Mouse (Mus musculus) E14TG2a.4 (cell line): ENCODE data around the gene Zfp747.
"Not testable (repeated sequence)": the region's sequence is repeated elsewhere in the genome, so short reads cannot be mapped to it uniquely, and the experiment has no call there.

Experiments used
- H3K27me3 ChIP-seq: 2 replicates; pipeline ENCODE4 v1.6.1; 2014; ENCODE audit warnings: low read length, control low read depth; ENCODE audit not compliant: insufficient read depth
- H3K36me3 ChIP-seq: 2 replicates; pipeline ENCODE4 v1.6.1; 2014; ENCODE audit warnings: low read length, control low read depth; ENCODE audit not compliant: insufficient read depth
- H3K4me1 ChIP-seq: replicated peaks from 2 replicates; pipeline ENCODE4 v1.6.1; 2014; ENCODE audit warnings: low read depth, low read length, control low read depth
- H3K4me3 ChIP-seq: replicated peaks from 2 replicates; pipeline ENCODE4 v1.5.1; 2014; ENCODE audit warnings: mild to moderate bottlenecking, low read length
- H3K9me3 ChIP-seq: 2 replicates; pipeline ENCODE4 v1.6.1; 2014; ENCODE audit warnings: low read length, control low read depth
- CTCF ChIP-seq: conservative IDR thresholded peaks from 2 replicates; pipeline ENCODE4 v1.5.1; 2014; ENCODE audit warnings: low read length
- NANOG ChIP-seq: IDR thresholded peaks from 2 replicates; pipeline ENCODE4 v1.6.1; 2014; ENCODE audit warnings: borderline replicate concordance, low read length, mixed read lengths
- POU5F1 ChIP-seq: IDR thresholded peaks from 2 replicates; pipeline ENCODE4 v1.6.1; 2014; ENCODE audit warnings: low read length, borderline replicate concordance

Gene Zfp747

GRCm38 (mm10) chr7:127400355-127400754 is 24.5 kb upstream of the Zfp747 start:
- H3K9me3 ChIP-seq, result no peaks in the 10 kb centered on the region
- H3K36me3 ChIP-seq, result no peaks in the 10 kb centered on the region
- no peak overlapping the region for H3K4me3 ChIP-seq
- peaks cover 5% of the 10 kb centered on the region for H3K27me3 ChIP-seq
- H3K4me1 ChIP-seq, result peaks cover 21% of the 10 kb centered on the region
- TF ChIP-seq CTCF (no peak), POU5F1 (no peak), NANOG (no peak)

- Histone ChIP-seq H3K27me3 (peaks cover 8% of the 10 kb centered on the region), H3K36me3 (peaks cover 16% of the 10 kb centered on the region), H3K4me3 (peak overlapping the region; percentile 75), H3K9me3 (no peaks in the 10 kb centered on the region), H3K4me1 (peaks cover 44% of the 10 kb centered on the region)
- TF ChIP-seq CTCF (no peak), POU5F1 (no peak), NANOG (no peak)
These were observed 18.1 kb upstream of the Zfp747 start for GRCm38 (mm10) chr7:127393944-127394333.

- TF ChIP-seq POU5F1 (no peak), CTCF (no peak), NANOG (no peak)
- H3K4me3 ChIP-seq, result peak within 1 kb of the TSS; percentile 89
These were observed 17.5 kb upstream of the Zfp747 start, which contains the start of gene E430018J23Rik for GRCm38 (mm10) chr7:127393157-127393943. TSS of gene E430018J23Rik (minus strand) at chr7:127393629.

GRCm38 (mm10) chr7:127392251-127392824 is 16.5 kb upstream of the Zfp747 start:
- Histone ChIP-seq H3K36me3 (peaks cover 16% of the 10 kb centered on the region), H3K4me1 (peaks cover 36% of the 10 kb centered on the region), H3K27me3 (peaks cover 10% of the 10 kb centered on the region), H3K4me3 (peak overlapping the region; percentile 89), H3K9me3 (no peaks in the 10 kb centered on the region)
- TF ChIP-seq POU5F1 (no peak), CTCF (no peak), NANOG (no peak)

More at GRCm38 (mm10) chr7:127393157-127393943, 17.5 kb upstream of the Zfp747 start, which contains the start of gene E430018J23Rik:
- Histone ChIP-seq H3K27me3 (peaks cover 10% of the 10 kb centered on the region), H3K9me3 (no peaks in the 10 kb centered on the region), H3K36me3 (peaks cover 16% of the 10 kb centered on the region), H3K4me1 (peaks cover 44% of the 10 kb centered on the region)

GRCm38 (mm10) chr7:127391538-127391937 is 15.7 kb upstream of the Zfp747 start:
- no peaks in the 10 kb centered on the region for H3K9me3 ChIP-seq
- TF ChIP-seq CTCF (no peak), POU5F1 (no peak), NANOG (no peak)
- peaks cover 10% of the 10 kb centered on the region for H3K27me3 ChIP-seq
- peak overlapping the region; percentile 89 for H3K4me3 ChIP-seq
- peaks cover 28% of the 10 kb centered on the region for H3K4me1 ChIP-seq
- peaks cover 16% of the 10 kb centered on the region for H3K36me3 ChIP-seq

GRCm38 (mm10) chr7:127390306-127390705 is 14.5 kb upstream of the Zfp747 start:
- Histone ChIP-seq H3K4me3 (no peak overlapping the region), H3K36me3 (peaks cover 18% of the 10 kb centered on the region), H3K9me3 (no peaks in the 10 kb centered on the region), H3K27me3 (peaks cover 20% of the 10 kb centered on the region), H3K4me1 (peaks cover 38% of the 10 kb centered on the region)
- no peak for TF ChIP-seq POU5F1
- TF ChIP-seq CTCF, result no peak
- TF ChIP-seq NANOG, result no peak

- H3K4me3 ChIP-seq, H3K9me3 ChIP-seq: not testable (repeated sequence)
- H3K27me3 ChIP-seq, result peaks cover 20% of the 10 kb centered on the region
- H3K36me3 ChIP-seq, result peaks cover 26% of the 10 kb centered on the region
- H3K4me1 ChIP-seq, result peaks cover 39% of the 10 kb centered on the region
These were observed 12.4 kb upstream of the Zfp747 start for GRCm38 (mm10) chr7:127388201-127388600.

- Histone ChIP-seq H3K4me1 (peaks cover 26% of the 10 kb centered on the region), H3K27me3 (peaks cover 13% of the 10 kb centered on the region), H3K9me3 (no peaks in the 10 kb centered on the region), H3K36me3 (peaks cover 30% of the 10 kb centered on the region), H3K4me3 (peak within 1 kb of the TSS; percentile 84)
- no peak for TF ChIP-seq NANOG
- no peak for TF ChIP-seq CTCF
- TF ChIP-seq POU5F1, result no peak
These were observed 11.0 kb upstream of the Zfp747 start, which contains the start of gene 9130019O22Rik for GRCm38 (mm10) chr7:127386641-127387392. TSS of gene 9130019O22Rik (minus strand) at chr7:127387166.

- H3K9me3 ChIP-seq, result not testable (repeated sequence)
- H3K27me3 ChIP-seq, result peaks cover 13% of the 10 kb centered on the region
- peak overlapping the region; percentile 41 for H3K4me3 ChIP-seq
- H3K4me1 ChIP-seq, result peaks cover 19% of the 10 kb centered on the region
- H3K36me3 ChIP-seq, result peaks cover 18% of the 10 kb centered on the region
These were observed 9.7 kb upstream of the Zfp747 start for GRCm38 (mm10) chr7:127385560-127385959.
